Mouse (Mus musculus): ENCODE results near the gene Gm43518.

Gm43518 gene

GRCm38 (mm10) chr5:123933957-123934591 is 6.9 kb downstream of the Gm43518 start:
- DNase-seq: peak; percentile 60

- no peak for DNase-seq
Measured at GRCm38 (mm10) chr5:123935931-123936330, 8.7 kb downstream of the Gm43518 start.

- DNase-seq: no peak
Measured at GRCm38 (mm10) chr5:123938479-123938878, 11.3 kb downstream of the Gm43518 start.

- no peak for DNase-seq
Measured at GRCm38 (mm10) chr5:123946546-123946945, 19.3 kb downstream of the Gm43518 start.

- peak; percentile 85 for DNase-seq
Measured at GRCm38 (mm10) chr5:123947041-123947761, 20.0 kb downstream of the Gm43518 start.

GRCm38 (mm10) chr5:123952365-123953045 is 25.3 kb downstream of the Gm43518 start:
- no peak for DNase-seq

- DNase-seq: no peak
Measured at GRCm38 (mm10) chr5:123957213-123957612, 30.0 kb downstream of the Gm43518 start.

GRCm38 (mm10) chr5:123959018-123959417 is 31.8 kb downstream of the Gm43518 start:
- no peak for DNase-seq

GRCm38 (mm10) chr5:123960129-123960528 is 32.9 kb downstream of the Gm43518 start:
- DNase-seq: no peak

GRCm38 (mm10) chr5:123961046-123961445 is 33.8 kb downstream of the Gm43518 start:
- DNase-seq: no peak

- DNase-seq: no peak
Measured at GRCm38 (mm10) chr5:123964208-123964607, 37.0 kb downstream of the Gm43518 start.

GRCm38 (mm10) chr5:123966759-123967158 is 39.5 kb downstream of the Gm43518 start:
- DNase-seq: no peak

- no peak for DNase-seq
Measured at GRCm38 (mm10) chr5:123968468-123968867, 41.2 kb downstream of the Gm43518 start.

- DNase-seq: no peak
Measured at GRCm38 (mm10) chr5:123969216-123969615, 42.0 kb downstream of the Gm43518 start.

- DNase-seq: no peak
Measured at GRCm38 (mm10) chr5:123970576-123970975, 43.4 kb downstream of the Gm43518 start.

GRCm38 (mm10) chr5:123972453-123972852 is 45.2 kb downstream of the Gm43518 start:
- DNase-seq: no peak

GRCm38 (mm10) chr5:123973299-123974178 is 46.3 kb downstream of the Gm43518 start, which contains the start of gene Hip1r:
Gene Hip1r (plus strand): TSS chr5:123973628.
- peak; percentile 77 for DNase-seq

- no peak for DNase-seq
Measured at GRCm38 (mm10) chr5:123974179-123974485, 46.9 kb downstream of the Gm43518 start.

- no peak for DNase-seq
Measured at GRCm38 (mm10) chr5:123974616-123975111, 47.4 kb downstream of the Gm43518 start.

- no peak for DNase-seq
Measured at GRCm38 (mm10) chr5:123975668-123976180, 48.5 kb downstream of the Gm43518 start.

- no peak for DNase-seq
Measured at GRCm38 (mm10) chr5:123977231-123977630, 50.0 kb downstream of the Gm43518 start.

- no peak for DNase-seq
Measured at GRCm38 (mm10) chr5:123978131-123978530, 50.9 kb downstream of the Gm43518 start.

Data from embryo, embryonic 11 days (tissue).